Mouse (Mus musculus): ENCODE results near the gene Hmgb2.

The Hmgb2 gene

GRCm38 (mm10) chr8:57552102-57553032, 40.7 kb downstream of the Hmgb2 start:
- DNase-seq (ENCODE audit: low spot score in 2 of 2) = no peak

- DNase-seq (ENCODE audit: low spot score in 2 of 2) = no peak
These were observed 49.2 kb downstream of the Hmgb2 start for GRCm38 (mm10) chr8:57560926-57561325.

DNA sequence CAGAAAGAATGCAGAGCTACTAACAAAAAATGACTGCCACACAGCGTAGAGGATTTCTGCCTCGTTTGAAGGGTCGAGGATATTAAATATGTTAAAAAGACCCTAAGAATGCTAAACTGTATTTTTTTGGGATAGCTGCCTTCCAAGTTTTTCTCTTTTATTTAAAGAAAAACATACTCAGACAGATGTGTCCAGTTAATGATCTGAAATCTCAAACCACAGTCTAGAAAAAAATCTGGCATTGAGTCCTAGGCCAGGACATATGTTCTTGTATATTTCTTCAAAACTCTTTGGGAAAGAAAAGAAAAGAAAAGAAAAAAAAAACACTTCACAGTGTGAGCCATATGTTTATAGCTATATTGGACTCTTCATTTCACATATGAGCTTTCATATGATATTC, 51.0 kb downstream of the Hmgb2 start:
- DNase-seq (ENCODE audit: low spot score in 2 of 2) = no peak

DNA sequence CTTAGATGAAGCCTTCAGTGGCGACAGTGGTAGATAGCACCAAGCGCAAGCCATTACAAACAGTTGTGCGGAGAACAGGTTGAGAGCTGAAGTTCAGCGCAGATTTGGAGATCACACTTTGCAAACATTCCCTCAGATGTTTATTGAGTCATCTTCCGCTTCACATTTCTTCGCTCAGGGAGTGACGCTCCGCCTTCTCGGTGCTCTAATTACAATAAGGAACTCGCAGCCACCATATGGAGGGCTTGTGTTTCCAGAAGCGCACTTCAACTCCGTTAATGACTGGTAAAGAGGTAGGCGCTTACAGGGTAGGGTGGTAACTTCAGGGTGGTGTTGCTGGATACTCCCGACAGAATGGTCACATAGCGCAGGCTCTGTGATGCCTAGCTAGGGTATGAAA, 52.0 kb downstream of the Hmgb2 start:
- no peak for DNase-seq (ENCODE audit: low spot score in 2 of 2)

- no peak for DNase-seq (ENCODE audit: low spot score in 2 of 2)
These were observed 53.3 kb downstream of the Hmgb2 start for GRCm38 (mm10) chr8:57565039-57565438.
